Mouse (Mus musculus): Measurements from ENCODE around the gene Bmf. TPM values are rescaled to one million over a fixed set of nuclear protein-coding genes. Genes with fewer than 3 reads are reported as not detected.

The Bmf gene
- polyA plus RNA-seq, 1 experiment from 2014 or later: 4.9 TPM

GRCm38 (mm10) chr2:118532401-118532800, 17.1 kb downstream of the Bmf start:
- Histone ChIP-seq H3K27ac (ENCODE audit: low read depth) (peak overlapping the region; percentile 92), H3K4me1 (replicated peaks; ENCODE audit: control insufficient read depth, insufficient read depth, low read length) (peaks cover 63% of the 10 kb centered on the region), H3K4me2 (ENCODE audit: low read length) (peak overlapping the region; percentile 28), H3K4me3 (ENCODE audit: low read depth, low read length) (no peak overlapping the region), H3K9me3 (ENCODE audit: control insufficient read depth, low read length) (no peaks in the 10 kb centered on the region), H3K36me3 (ENCODE audit: control insufficient read depth, insufficient read depth, low read length) (peaks cover 23% of the 10 kb centered on the region), H3K9ac (ENCODE audit: low read length) (peak overlapping the region; percentile 25), H3K27me3 (replicated peaks; ENCODE audit: control insufficient read depth, insufficient read depth, low read length) (no peaks in the 10 kb centered on the region)
- ATAC-seq (replicated peaks; ENCODE audit: low FRiP score, low TSS enrichment, low read depth): no peak; the same call in 1 of the 2 replicates
- 12% methylated on average over 10 of the region's 10 CpGs for WGBS
- DNase-seq (ENCODE audit: low spot score): no peak

GRCm38 (mm10) chr2:118529466-118530181, 19.9 kb downstream of the Bmf start:
- H3K4me1 ChIP-seq (replicated peaks; ENCODE audit: control insufficient read depth, insufficient read depth, low read length): peaks cover 51% of the 10 kb centered on the region
- peak overlapping the region; percentile 10; the same call in 1 of the 2 replicates for H3K27ac ChIP-seq (ENCODE audit: low read depth)
- ATAC-seq (replicated peaks; ENCODE audit: low FRiP score, low TSS enrichment, low read depth) (no peak; the same call in 1 of the 2 replicates), DNase-seq (ENCODE audit: low spot score) (no peak)
- no peaks in the 10 kb centered on the region for H3K9me3 ChIP-seq (ENCODE audit: control insufficient read depth, low read length)
- WGBS: 19% methylated on average over 7 of the region's 7 CpGs
- H3K9ac ChIP-seq (ENCODE audit: low read length): no peak overlapping the region
- peaks cover 17% of the 10 kb centered on the region for H3K36me3 ChIP-seq (ENCODE audit: control insufficient read depth, insufficient read depth, low read length)
- no peaks in the 10 kb centered on the region for H3K27me3 ChIP-seq (replicated peaks; ENCODE audit: control insufficient read depth, insufficient read depth, low read length)
- no peak overlapping the region for H3K4me2 ChIP-seq (ENCODE audit: low read length)
- no peak overlapping the region for H3K4me3 ChIP-seq (ENCODE audit: low read depth, low read length)

GRCm38 (mm10) chr2:118526545-118526944, 22.9 kb downstream of the Bmf start:
- Histone ChIP-seq H3K36me3 (ENCODE audit: control insufficient read depth, insufficient read depth, low read length) (peaks cover 10% of the 10 kb centered on the region), H3K4me1 (replicated peaks; ENCODE audit: control insufficient read depth, insufficient read depth, low read length) (peaks cover 44% of the 10 kb centered on the region), H3K27me3 (replicated peaks; ENCODE audit: control insufficient read depth, insufficient read depth, low read length) (no peaks in the 10 kb centered on the region), H3K4me3 (ENCODE audit: low read depth, low read length) (no peak overlapping the region), H3K9me3 (ENCODE audit: control insufficient read depth, low read length) (no peaks in the 10 kb centered on the region), H3K9ac (ENCODE audit: low read length) (no peak overlapping the region), H3K27ac (ENCODE audit: low read depth) (no peak overlapping the region), H3K4me2 (ENCODE audit: low read length) (no peak overlapping the region)
- 88% methylated on average over 5 of the region's 5 CpGs for WGBS
- ATAC-seq (replicated peaks; ENCODE audit: low FRiP score, low TSS enrichment, low read depth): no peak
- no peak for DNase-seq (ENCODE audit: low spot score)

GRCm38 (mm10) chr2:118524811-118525210, 24.7 kb downstream of the Bmf start:
- DNase-seq (ENCODE audit: low spot score): no peak
- Histone ChIP-seq H3K9me3 (ENCODE audit: control insufficient read depth, low read length) (no peaks in the 10 kb centered on the region), H3K27ac (ENCODE audit: low read depth) (no peak overlapping the region), H3K4me1 (replicated peaks; ENCODE audit: control insufficient read depth, insufficient read depth, low read length) (peaks cover 38% of the 10 kb centered on the region), H3K27me3 (replicated peaks; ENCODE audit: control insufficient read depth, insufficient read depth, low read length) (no peaks in the 10 kb centered on the region), H3K4me2 (ENCODE audit: low read length) (no peak overlapping the region), H3K36me3 (ENCODE audit: control insufficient read depth, insufficient read depth, low read length) (no peaks in the 10 kb centered on the region), H3K4me3 (ENCODE audit: low read depth, low read length) (no peak overlapping the region), H3K9ac (ENCODE audit: low read length) (no peak overlapping the region)
- 83% methylated on average over 3 of the region's 3 CpGs for WGBS
- ATAC-seq (replicated peaks; ENCODE audit: low FRiP score, low TSS enrichment, low read depth): no peak

- no peak for DNase-seq (ENCODE audit: low spot score)
- no peak overlapping the region for H3K4me3 ChIP-seq (ENCODE audit: low read depth, low read length)
- 70% methylated on average over 5 of the region's 5 CpGs for WGBS
- H3K27me3 ChIP-seq (replicated peaks; ENCODE audit: control insufficient read depth, insufficient read depth, low read length): no peaks in the 10 kb centered on the region
- H3K27ac ChIP-seq (ENCODE audit: low read depth): no peak overlapping the region
- peaks cover 30% of the 10 kb centered on the region for H3K4me1 ChIP-seq (replicated peaks; ENCODE audit: control insufficient read depth, insufficient read depth, low read length)
- H3K36me3 ChIP-seq (ENCODE audit: control insufficient read depth, insufficient read depth, low read length): no peaks in the 10 kb centered on the region
- no peak for ATAC-seq (replicated peaks; ENCODE audit: low FRiP score, low TSS enrichment, low read depth)
- no peaks in the 10 kb centered on the region for H3K9me3 ChIP-seq (ENCODE audit: control insufficient read depth, low read length)
- no peak overlapping the region for H3K9ac ChIP-seq (ENCODE audit: low read length)
- H3K4me2 ChIP-seq (ENCODE audit: low read length): no peak overlapping the region
Measured at GRCm38 (mm10) chr2:118523163-118523730, 26.2 kb downstream of the Bmf start.

GRCm38 (mm10) chr2:118522265-118522664, 27.2 kb downstream of the Bmf start:
- H3K27ac ChIP-seq (ENCODE audit: low read depth): peak overlapping the region; percentile 54

GRCm38 (mm10) chr2:118520042-118520933, 29.2 kb downstream of the Bmf start:
- Histone ChIP-seq H3K9me3 (ENCODE audit: control insufficient read depth, low read length) (no peaks in the 10 kb centered on the region), H3K9ac (ENCODE audit: low read length) (no peak overlapping the region), H3K27me3 (replicated peaks; ENCODE audit: control insufficient read depth, insufficient read depth, low read length) (no peaks in the 10 kb centered on the region), H3K27ac (ENCODE audit: low read depth) (peak overlapping the region; percentile 75), H3K36me3 (ENCODE audit: control insufficient read depth, insufficient read depth, low read length) (no peaks in the 10 kb centered on the region), H3K4me1 (replicated peaks; ENCODE audit: control insufficient read depth, insufficient read depth, low read length) (peaks cover 33% of the 10 kb centered on the region), H3K4me2 (ENCODE audit: low read length) (no peak overlapping the region), H3K4me3 (ENCODE audit: low read depth, low read length) (no peak overlapping the region)
- ATAC-seq (replicated peaks; ENCODE audit: low FRiP score, low TSS enrichment, low read depth) (peak; percentile 84), DNase-seq (ENCODE audit: low spot score) (no peak)
- WGBS: 36% methylated on average over 9 of the region's 9 CpGs

More at GRCm38 (mm10) chr2:118522265-118522664, 27.2 kb downstream of the Bmf start:
- no peak for DNase-seq (ENCODE audit: low spot score)
- Histone ChIP-seq H3K27me3 (replicated peaks; ENCODE audit: control insufficient read depth, insufficient read depth, low read length) (no peaks in the 10 kb centered on the region), H3K36me3 (ENCODE audit: control insufficient read depth, insufficient read depth, low read length) (no peaks in the 10 kb centered on the region), H3K9ac (ENCODE audit: low read length) (no peak overlapping the region), H3K9me3 (ENCODE audit: control insufficient read depth, low read length) (no peaks in the 10 kb centered on the region), H3K4me2 (ENCODE audit: low read length) (no peak overlapping the region), H3K4me3 (ENCODE audit: low read depth, low read length) (no peak overlapping the region), H3K4me1 (replicated peaks; ENCODE audit: control insufficient read depth, insufficient read depth, low read length) (peaks cover 30% of the 10 kb centered on the region)
- ATAC-seq (replicated peaks; ENCODE audit: low FRiP score, low TSS enrichment, low read depth): peak; percentile 63; the same call in 1 of the 2 replicates
- 3% methylated on average over 2 of the region's 2 CpGs for WGBS

Measured in intestine, embryonic 14.5 days (tissue).